Mouse (Mus musculus): ENCODE measurements around the gene Tns3.
"Not testable (repeated sequence)": the region's sequence is repeated elsewhere in the genome, so short reads cannot be mapped to it uniquely, and the experiment has no call there.

The Tns3 gene

GRCm38 (mm10) chr11:8622668-8623067, 41.7 kb downstream of the Tns3 start:
- no peak for DNase-seq (ENCODE audit: low spot score)

DNA sequence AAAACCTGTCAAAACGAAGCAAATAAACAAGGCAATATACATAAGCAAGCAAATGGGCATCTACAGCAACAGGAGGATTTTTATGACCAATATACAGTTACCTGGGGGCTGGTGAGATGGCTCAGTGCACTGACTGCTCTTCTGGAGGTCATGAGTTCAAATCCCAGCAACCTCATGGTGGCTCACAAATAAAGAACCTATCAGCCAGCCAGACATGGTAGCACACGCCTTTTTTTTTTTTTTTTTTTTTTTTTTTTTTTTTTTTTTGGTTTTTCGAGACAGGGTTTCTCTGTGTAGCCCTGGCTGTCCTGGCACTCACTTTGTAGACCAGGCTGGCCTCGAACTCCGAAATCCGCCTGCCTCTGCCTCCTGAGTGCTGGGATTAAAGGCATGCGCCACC, 45.2 kb downstream of the Tns3 start:
- DNase-seq (ENCODE audit: low spot score): not testable (repeated sequence)

DNA sequence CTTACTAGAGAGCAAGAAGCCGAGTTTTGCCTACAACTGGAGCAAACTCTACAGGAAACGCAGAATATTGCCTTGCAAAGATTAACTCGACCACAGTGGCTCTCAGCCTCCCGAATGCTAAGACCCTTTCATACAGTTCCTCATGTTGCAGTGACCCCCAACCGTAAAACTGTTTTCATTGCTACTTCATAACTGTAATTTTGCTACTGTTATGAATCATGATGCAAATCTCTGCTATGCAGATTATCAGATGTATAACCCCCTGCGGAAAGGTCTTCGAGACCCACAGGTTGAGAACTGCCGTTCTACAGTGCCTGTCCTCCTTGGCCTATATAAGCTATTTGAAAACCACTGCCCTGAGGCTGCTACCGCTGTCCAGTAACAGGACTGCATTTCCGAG, 46.0 kb downstream of the Tns3 start:
- no peak for DNase-seq (ENCODE audit: low spot score)

DNA sequence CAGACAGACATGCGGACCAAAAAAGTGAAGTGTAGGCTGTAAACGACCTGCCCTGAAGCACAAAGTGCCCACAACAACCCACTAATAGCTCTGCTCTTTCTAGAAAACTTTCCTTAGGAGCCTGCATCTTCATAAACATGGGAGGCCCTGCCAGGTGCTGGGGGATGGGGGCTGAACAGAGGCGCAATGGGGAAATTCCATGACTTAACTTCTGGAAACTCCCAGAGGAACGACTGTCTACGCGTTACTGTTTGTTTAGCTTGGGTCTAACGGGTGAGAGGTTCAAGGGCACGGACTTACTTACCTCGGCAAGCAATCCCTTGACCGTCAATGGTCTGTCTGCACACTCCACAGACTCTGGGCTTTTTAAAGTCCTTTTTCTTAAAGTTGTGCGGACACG, 48.9 kb downstream of the Tns3 start:
- no peak for DNase-seq (ENCODE audit: low spot score)

- no peak for DNase-seq (ENCODE audit: low spot score)
Measured at GRCm38 (mm10) chr11:8610456-8610855, 53.9 kb downstream of the Tns3 start.

GRCm38 (mm10) chr11:8609873-8610272, 54.5 kb downstream of the Tns3 start:
- DNase-seq (ENCODE audit: low spot score): no peak

DNA sequence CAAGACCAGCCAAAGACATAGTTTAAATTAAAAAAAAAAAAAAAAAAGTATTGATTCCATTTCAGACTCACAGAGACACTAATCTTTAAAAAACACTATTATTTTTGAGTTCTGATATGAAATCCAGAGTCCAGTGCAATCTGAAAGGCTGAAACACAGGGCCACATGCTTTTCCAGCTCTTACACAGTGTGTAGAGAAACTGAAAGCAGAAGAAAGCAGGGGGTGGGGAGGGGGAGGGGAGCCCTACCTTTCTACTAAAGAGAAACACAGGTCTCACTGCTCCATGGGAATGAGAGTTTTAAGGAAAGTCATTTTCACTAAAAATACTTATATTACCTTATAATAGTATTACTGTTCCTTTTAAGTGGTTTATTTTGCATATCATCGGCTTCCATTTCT, 57.2 kb downstream of the Tns3 start:
- no peak for DNase-seq (ENCODE audit: low spot score)

GRCm38 (mm10) chr11:8604789-8605569, 59.4 kb downstream of the Tns3 start:
- DNase-seq (ENCODE audit: low spot score): no peak

DNA sequence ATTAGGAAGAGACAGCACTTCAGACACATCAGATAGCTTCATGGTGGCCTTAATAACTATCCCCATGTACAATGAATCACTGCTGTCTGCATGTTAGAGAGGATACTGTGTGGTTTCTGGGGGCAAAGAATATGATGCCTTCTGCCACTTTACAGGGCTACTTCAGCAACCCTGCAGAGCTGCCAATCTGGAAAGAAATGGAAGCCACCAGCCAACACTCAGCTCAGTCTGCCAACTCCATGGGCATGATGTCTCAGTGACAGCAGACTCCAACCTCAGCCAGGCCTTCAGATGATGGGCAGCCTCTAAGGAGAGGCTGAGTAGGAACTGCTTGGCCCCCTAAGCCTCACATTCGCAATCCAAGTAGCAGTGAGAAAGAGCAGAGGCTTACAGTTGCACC, 61.7 kb downstream of the Tns3 start:
- peak; percentile 56 for DNase-seq (ENCODE audit: low spot score)

- no peak for DNase-seq (ENCODE audit: low spot score)
Measured at GRCm38 (mm10) chr11:8601411-8601821, 62.9 kb downstream of the Tns3 start.

- no peak for DNase-seq (ENCODE audit: low spot score)
Measured at GRCm38 (mm10) chr11:8595642-8596041, 68.7 kb downstream of the Tns3 start.

GRCm38 (mm10) chr11:8593172-8593571, 71.2 kb downstream of the Tns3 start:
- no peak for DNase-seq (ENCODE audit: low spot score)

GRCm38 (mm10) chr11:8591271-8591670, 73.1 kb downstream of the Tns3 start:
- DNase-seq (ENCODE audit: low spot score): no peak

DNA sequence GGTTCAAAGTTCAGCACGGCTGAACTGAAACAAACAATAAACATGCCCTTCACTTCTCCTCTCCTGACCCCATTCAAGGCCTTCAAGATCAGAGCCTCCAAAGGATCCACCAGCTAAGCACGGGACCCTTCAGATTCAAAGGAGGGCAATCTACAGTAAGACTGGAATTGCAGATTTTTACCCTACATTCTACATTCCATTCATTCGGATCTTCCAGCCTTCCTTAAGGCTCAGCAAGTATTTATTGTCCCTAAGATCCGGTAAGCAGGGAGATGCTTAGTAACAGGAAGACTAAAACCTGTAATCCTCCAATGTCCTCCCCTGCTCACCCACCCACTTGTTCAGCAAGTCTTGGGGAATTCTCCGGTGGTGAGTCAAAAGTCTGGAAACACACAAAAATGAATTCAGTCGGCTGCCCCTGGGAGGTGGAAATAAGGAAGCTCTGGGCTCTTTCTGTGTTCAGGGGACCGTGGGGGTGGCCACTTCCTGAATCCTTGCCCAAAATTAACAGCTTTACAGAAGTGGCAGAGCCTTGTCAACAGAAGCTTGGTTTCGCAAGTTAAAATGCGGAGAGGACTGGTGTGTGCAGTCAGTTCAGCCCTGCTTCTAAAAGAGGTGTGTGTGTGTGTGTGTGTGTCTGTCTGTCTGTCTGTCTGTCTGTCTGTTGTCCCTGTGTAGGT, 75.0 kb downstream of the Tns3 start:
- peak; percentile 46 for DNase-seq (ENCODE audit: low spot score)

- no peak for DNase-seq (ENCODE audit: low spot score)
Measured at GRCm38 (mm10) chr11:8587941-8588340, 76.4 kb downstream of the Tns3 start.

DNA sequence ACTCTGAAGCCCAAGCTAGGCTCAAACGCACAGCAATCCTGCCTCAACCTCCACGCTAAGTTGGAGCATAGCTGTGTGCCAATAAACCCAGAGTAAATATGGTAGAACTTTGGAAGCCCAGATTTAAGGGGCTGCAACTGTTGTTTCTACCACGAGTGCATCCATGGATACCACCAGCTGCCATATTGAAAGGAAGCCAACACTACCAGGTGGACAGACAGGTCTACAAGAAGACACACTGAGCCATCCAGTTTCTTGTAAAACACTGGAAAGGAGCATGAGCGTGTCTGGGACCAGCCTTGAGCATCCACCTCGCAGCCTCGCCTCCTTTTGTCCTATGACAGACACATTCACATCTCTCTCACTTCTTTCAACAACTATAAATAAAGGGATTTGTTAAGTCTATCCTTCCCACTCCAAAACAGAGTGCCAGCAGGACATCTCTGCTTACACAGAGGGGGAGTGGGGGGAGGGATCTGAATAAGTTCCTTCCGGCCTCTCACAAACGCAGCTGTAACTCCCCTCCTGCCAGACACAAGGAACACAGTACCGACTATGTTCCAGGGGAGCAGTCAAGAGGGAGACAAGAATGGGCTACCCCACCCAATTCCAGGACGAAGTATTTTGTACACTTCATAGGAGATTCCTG, 77.2 kb downstream of the Tns3 start:
- no peak for DNase-seq (ENCODE audit: low spot score)

DNA sequence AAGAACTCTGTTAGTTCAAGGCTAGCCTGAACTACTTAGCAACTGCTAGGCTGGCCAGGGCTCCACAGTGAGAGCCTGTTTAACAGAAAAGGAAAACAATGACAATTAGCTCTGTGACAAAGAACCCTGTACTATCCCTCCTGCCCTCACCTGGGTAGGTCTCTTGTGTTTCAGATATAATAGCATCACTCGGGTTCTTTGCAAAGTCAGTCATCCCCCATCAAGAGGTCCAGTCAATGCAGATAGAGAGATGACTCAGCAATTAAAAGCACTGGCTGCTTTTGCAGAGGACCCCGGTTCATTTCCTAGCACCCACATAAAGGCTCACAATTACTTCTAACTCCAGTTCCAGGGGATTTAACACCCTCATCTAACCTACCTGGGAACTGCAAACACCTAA, 78.0 kb downstream of the Tns3 start:
- no peak for DNase-seq (ENCODE audit: low spot score)

- DNase-seq (ENCODE audit: low spot score): no peak
Measured at GRCm38 (mm10) chr11:8585686-8586085, 78.6 kb downstream of the Tns3 start.

GRCm38 (mm10) chr11:8584925-8585324, 79.4 kb downstream of the Tns3 start:
- DNase-seq (ENCODE audit: low spot score): no peak

DNA sequence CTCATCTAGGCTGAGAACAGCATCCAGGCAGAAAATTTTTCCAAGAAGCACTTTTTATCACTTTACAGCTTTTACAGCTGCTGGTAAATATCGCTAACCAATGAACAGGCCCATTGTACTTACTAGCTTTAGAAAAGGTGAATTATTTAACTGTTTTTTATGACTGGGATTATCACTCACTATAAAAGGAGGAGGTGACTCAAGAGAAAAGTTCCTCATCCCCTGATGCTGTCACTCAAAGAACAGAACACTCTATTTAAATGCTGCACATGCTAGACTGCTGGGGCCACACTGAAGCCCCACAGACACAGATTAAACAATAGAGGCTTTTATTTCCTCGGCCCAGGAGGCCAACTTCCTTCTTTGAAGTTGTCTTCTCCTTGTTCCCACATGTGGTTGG, 80.0 kb downstream of the Tns3 start:
- DNase-seq (ENCODE audit: low spot score): no peak

DNA sequence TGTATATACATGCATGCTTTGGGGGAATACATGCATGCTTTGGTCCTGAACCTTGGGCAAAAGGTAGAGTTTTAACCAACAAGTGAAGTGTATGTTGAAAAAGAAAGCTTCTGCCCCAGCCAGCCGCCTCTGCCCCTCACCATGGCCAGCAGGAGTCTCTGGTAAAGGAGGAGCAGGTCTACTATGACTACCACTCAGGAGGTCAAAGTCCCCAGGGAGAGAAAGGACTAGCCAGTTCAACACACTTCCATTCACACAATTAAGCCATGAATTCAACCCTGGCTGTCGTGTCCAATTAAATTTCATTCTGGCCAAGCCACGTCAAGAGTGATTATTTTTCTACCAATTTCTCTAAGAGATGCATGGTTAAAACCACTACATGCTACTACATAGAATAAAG, 81.2 kb downstream of the Tns3 start:
- no peak for DNase-seq (ENCODE audit: low spot score)

DNA sequence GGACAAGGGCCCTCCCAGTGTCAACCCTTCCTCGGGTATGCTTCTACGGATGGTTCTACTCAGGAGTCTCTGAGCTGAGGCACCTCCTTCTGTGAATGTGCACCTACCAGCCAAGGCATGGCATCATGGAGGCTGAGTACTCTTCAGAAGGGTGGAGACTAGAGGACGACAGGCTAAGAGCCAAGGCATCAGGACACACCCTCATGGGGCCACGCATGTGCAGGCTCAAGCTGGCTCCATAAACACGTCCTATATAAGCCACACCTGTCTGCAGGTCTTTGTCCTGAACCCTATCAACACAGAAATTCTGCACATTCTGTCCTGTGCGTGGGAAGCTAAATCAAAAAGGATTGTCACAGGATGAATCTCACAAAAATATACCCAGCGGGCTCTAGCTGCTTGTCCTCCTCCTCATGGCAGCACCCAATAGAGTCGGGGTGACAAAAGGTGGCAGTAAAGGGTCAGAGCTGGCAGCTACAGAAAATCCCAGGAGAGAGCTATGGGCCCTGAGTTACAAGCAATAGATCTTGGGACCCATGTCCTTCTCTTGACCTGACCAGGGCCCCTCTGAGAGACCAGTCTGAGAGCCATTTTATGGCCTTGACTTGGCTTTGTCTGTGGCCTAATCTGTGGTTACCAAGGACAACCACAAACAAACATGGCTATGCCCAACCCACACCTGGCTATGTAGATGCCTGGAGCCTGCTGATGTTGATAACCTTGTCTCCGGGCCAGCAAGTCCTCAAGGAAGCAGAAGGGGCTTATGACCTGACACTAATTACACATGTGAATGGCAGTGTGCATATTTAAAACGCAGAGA, 82.0 kb downstream of the Tns3 start:
- DNase-seq (ENCODE audit: low spot score): no peak
